Mouse (Mus musculus) neural tube, embryonic 12.5 days (tissue): ENCODE measurements around the gene Mrpl54. TPM values are rescaled to one million over a fixed set of nuclear protein-coding genes. Genes with fewer than 3 reads are reported as not detected.

Experiments
- ATAC-seq: fragments of 200-750 bp; cut with Nextera tagmentation; 2 replicates; pipeline ENCODE4 v1.8.0; 2017; ENCODE audit warnings: low read depth, mild to moderate bottlenecking, moderate TSS enrichment, moderate library complexity; ENCODE audit not compliant: low FRiP score
- H3K27ac ChIP-seq: fragments of 300-500 bp; sonication (generic); 2 replicates; pipeline ENCODE4 v1.5.1; 2016
- H3K27me3 ChIP-seq: fragments of 300-500 bp; sonication (generic); replicated peaks from 2 replicates; pipeline ENCODE4 v1.6.1; 2016; ENCODE audit warnings: mild to moderate bottlenecking
- H3K36me3 ChIP-seq: fragments of 300-500 bp; sonication (generic); 2 replicates; pipeline ENCODE4 v1.6.1; 2016; ENCODE audit warnings: mild to moderate bottlenecking
- H3K4me1 ChIP-seq: fragments of 300-500 bp; sonication (generic); 2 replicates; pipeline ENCODE4 v1.6.1; 2016
- H3K4me2 ChIP-seq: fragments of 300-500 bp; sonication (generic); replicated peaks from 2 replicates; pipeline ENCODE4 v1.6.1; 2016; ENCODE audit warnings: mild to moderate bottlenecking
- H3K4me3 ChIP-seq: fragments of 300-500 bp; sonication (generic); 2 replicates; pipeline ENCODE4 v1.5.1; 2016
- H3K9ac ChIP-seq: fragments of 300-500 bp; sonication (generic); 2 replicates; pipeline ENCODE4 v1.6.1; 2016; ENCODE audit warnings: mild to moderate bottlenecking
- H3K9me3 ChIP-seq: fragments of 300-500 bp; sonication (generic); 2 replicates; pipeline ENCODE4 v1.6.1; 2016; ENCODE audit warnings: mild to moderate bottlenecking
- WGBS: fragments of 180-500 bp; shearing (Covaris S2); methylation state at CpG from one replicate; pipeline ENCODE4 v1.1.7; 2016; 5-methylcytosine and 5-hydroxymethylcytosine counted together
- polyA plus RNA-seq: library from polyadenylated mRNA; unstranded; fragments of >200 nt; fragmentation: Nextera tagmentation; extraction: Ambion mirVana; gene quantifications from 2 replicates; pipeline ENCODE4 v1.2.1, GENCODE M21; 2016

Mrpl54 gene
- polyA plus RNA-seq, 1 experiment from 2014 or later: 157 TPM

- H3K4me2 ChIP-seq: peak within 1 kb of the TSS; percentile 52
- 0 out of 2 replicates have a peak within 1 kb of the TSS, but pooled peaks have one; percentile 11 for H3K4me3 ChIP-seq
- H3K4me1 ChIP-seq: peaks cover 22% of the 10 kb centered on the region
- H3K36me3 ChIP-seq: no peaks in the 10 kb centered on the region
- H3K9me3 ChIP-seq: no peaks in the 10 kb centered on the region
- H3K27ac ChIP-seq: no peak within 1 kb of the TSS
- H3K27me3 ChIP-seq: peaks cover 62% of the 10 kb centered on the region
- peak; percentile 61 for ATAC-seq
- WGBS: 10% methylated on average over 44 of the region's 44 CpGs
- peak within 1 kb of the TSS; percentile 27 for H3K9ac ChIP-seq
Observed at GRCm38 (mm10) chr10:81252424-81253419, 14.0 kb downstream of the Mrpl54 start, which contains the start of gene Matk. Matk (plus strand) TSS chr10:81252935.

GRCm38 (mm10) chr10:81249442-81249841 is 17.3 kb downstream of the Mrpl54 start:
- Histone ChIP-seq H3K27me3 (peaks cover 41% of the 10 kb centered on the region), H3K9me3 (no peaks in the 10 kb centered on the region), H3K4me2 (no peak overlapping the region), H3K4me1 (peaks cover 14% of the 10 kb centered on the region), H3K4me3 (no peak overlapping the region), H3K36me3 (no peaks in the 10 kb centered on the region), H3K9ac (no peak overlapping the region), H3K27ac (no peak overlapping the region)
- WGBS: 85% methylated on average over 8 of the region's 8 CpGs
- no peak for ATAC-seq

- no peak overlapping the region for H3K9ac ChIP-seq
- H3K27me3 ChIP-seq: peaks cover 34% of the 10 kb centered on the region
- no peaks in the 10 kb centered on the region for H3K9me3 ChIP-seq
- 0 out of 2 replicates have a peak, but pooled peaks cover 3% of the 10 kb centered on the region for H3K36me3 ChIP-seq
- H3K4me3 ChIP-seq: no peak overlapping the region
- 97% methylated on average over 2 of the region's 2 CpGs for WGBS
- peaks cover 10% of the 10 kb centered on the region for H3K4me1 ChIP-seq
- ATAC-seq: no peak
- no peak overlapping the region for H3K27ac ChIP-seq
- no peak overlapping the region for H3K4me2 ChIP-seq
Observed at GRCm38 (mm10) chr10:81247804-81248203, 18.9 kb downstream of the Mrpl54 start.

GRCm38 (mm10) chr10:81245166-81245565 is 21.6 kb downstream of the Mrpl54 start:
- H3K9me3 ChIP-seq: no peaks in the 10 kb centered on the region
- H3K4me2 ChIP-seq: no peak overlapping the region
- H3K4me3 ChIP-seq: no peak overlapping the region
- H3K9ac ChIP-seq: no peak overlapping the region
- no peak for ATAC-seq
- H3K4me1 ChIP-seq: peaks cover under 1% of the 10 kb centered on the region; the same call in 1 of the 2 replicates
- 86% methylated on average over 6 of the region's 6 CpGs for WGBS
- peaks cover 26% of the 10 kb centered on the region for H3K27me3 ChIP-seq
- H3K36me3 ChIP-seq: 0 out of 2 replicates have a peak, but pooled peaks cover 3% of the 10 kb centered on the region
- no peak overlapping the region for H3K27ac ChIP-seq

GRCm38 (mm10) chr10:81244595-81244994 is 22.1 kb downstream of the Mrpl54 start:
- Histone ChIP-seq H3K4me2 (no peak overlapping the region), H3K4me3 (no peak overlapping the region)

GRCm38 (mm10) chr10:81244146-81244545 is 22.6 kb downstream of the Mrpl54 start:
- 76% methylated on average over 4 of the region's 4 CpGs for WGBS
- no peak overlapping the region for H3K4me3 ChIP-seq
- H3K9me3 ChIP-seq: no peaks in the 10 kb centered on the region
- ATAC-seq: no peak
- H3K9ac ChIP-seq: no peak overlapping the region
- H3K27me3 ChIP-seq: peaks cover 36% of the 10 kb centered on the region
- H3K4me2 ChIP-seq: no peak overlapping the region
- H3K36me3 ChIP-seq: 0 out of 2 replicates have a peak, but pooled peaks cover 3% of the 10 kb centered on the region
- no peak overlapping the region for H3K27ac ChIP-seq
- H3K4me1 ChIP-seq: peaks cover 7% of the 10 kb centered on the region; the same call in 1 of the 2 replicates

More at GRCm38 (mm10) chr10:81244595-81244994, 22.1 kb downstream of the Mrpl54 start:
- no peak overlapping the region for H3K9ac ChIP-seq
- H3K27ac ChIP-seq: no peak overlapping the region
- H3K36me3 ChIP-seq: 0 out of 2 replicates have a peak, but pooled peaks cover 3% of the 10 kb centered on the region
- WGBS: 9% methylated on average over 17 of the region's 17 CpGs
- no peaks in the 10 kb centered on the region for H3K9me3 ChIP-seq
- peak; percentile 60 for ATAC-seq
- H3K27me3 ChIP-seq: peaks cover 32% of the 10 kb centered on the region
- peaks cover 6% of the 10 kb centered on the region; the same call in 1 of the 2 replicates for H3K4me1 ChIP-seq

- Histone ChIP-seq H3K9ac (no peak overlapping the region), H3K36me3 (0 out of 2 replicates have a peak, but pooled peaks cover 3% of the 10 kb centered on the region), H3K4me2 (no peak overlapping the region), H3K27me3 (peaks cover 48% of the 10 kb centered on the region), H3K9me3 (no peaks in the 10 kb centered on the region), H3K4me1 (peaks cover 7% of the 10 kb centered on the region; the same call in 1 of the 2 replicates), H3K4me3 (0 out of 2 replicates have a peak overlapping the region, but pooled peaks have one; percentile 3), H3K27ac (no peak overlapping the region)
- WGBS: 90% methylated on average over 16 of the region's 16 CpGs
- no peak for ATAC-seq
Observed at GRCm38 (mm10) chr10:81242021-81242420, 24.7 kb downstream of the Mrpl54 start.

- Histone ChIP-seq H3K9me3 (no peaks in the 10 kb centered on the region), H3K4me3 (no peak overlapping the region), H3K4me2 (no peak overlapping the region), H3K4me1 (peaks cover 7% of the 10 kb centered on the region; the same call in 1 of the 2 replicates), H3K9ac (no peak overlapping the region), H3K27ac (no peak overlapping the region), H3K27me3 (peaks cover 53% of the 10 kb centered on the region), H3K36me3 (0 out of 2 replicates have a peak, but pooled peaks cover 3% of the 10 kb centered on the region)
- 20% methylated on average over 13 of the region's 13 CpGs for WGBS
- no peak for ATAC-seq
Observed at GRCm38 (mm10) chr10:81240876-81241275, 25.9 kb downstream of the Mrpl54 start.

- Histone ChIP-seq H3K4me2 (no peak overlapping the region), H3K4me3 (no peak overlapping the region), H3K4me1 (peaks cover 9% of the 10 kb centered on the region), H3K36me3 (no peaks in the 10 kb centered on the region), H3K27me3 (peaks cover 47% of the 10 kb centered on the region), H3K27ac (no peak overlapping the region), H3K9me3 (no peaks in the 10 kb centered on the region), H3K9ac (no peak overlapping the region)
- no peak for ATAC-seq
- WGBS: 78% methylated on average over 2 of the region's 2 CpGs
Observed at GRCm38 (mm10) chr10:81238618-81239017, 28.1 kb downstream of the Mrpl54 start.

GRCm38 (mm10) chr10:81236471-81237268 is 30.1 kb downstream of the Mrpl54 start:
- no peak overlapping the region for H3K9ac ChIP-seq
- no peaks in the 10 kb centered on the region for H3K9me3 ChIP-seq
- ATAC-seq: no peak
- peaks cover 37% of the 10 kb centered on the region for H3K27me3 ChIP-seq
- no peaks in the 10 kb centered on the region for H3K36me3 ChIP-seq
- H3K4me1 ChIP-seq: peaks cover 14% of the 10 kb centered on the region
- no peak overlapping the region for H3K4me2 ChIP-seq
- no peak overlapping the region for H3K4me3 ChIP-seq
- 85% methylated on average over 12 of the region's 12 CpGs for WGBS
- H3K27ac ChIP-seq: no peak overlapping the region

- peak overlapping the region; percentile 86 for H3K4me2 ChIP-seq
- no peak overlapping the region for H3K9ac ChIP-seq
- peaks cover 23% of the 10 kb centered on the region for H3K4me1 ChIP-seq
- no peak for ATAC-seq
- H3K4me3 ChIP-seq: no peak overlapping the region
- no peaks in the 10 kb centered on the region for H3K9me3 ChIP-seq
- no peaks in the 10 kb centered on the region for H3K36me3 ChIP-seq
- peaks cover 26% of the 10 kb centered on the region for H3K27me3 ChIP-seq
- no peak overlapping the region for H3K27ac ChIP-seq
- WGBS: 85% methylated on average over 6 of the region's 6 CpGs
Observed at GRCm38 (mm10) chr10:81234206-81234605, 32.5 kb downstream of the Mrpl54 start.
